Mouse (Mus musculus) testis, adult 2 months (tissue): ENCODE data around the gene Ugt1a2. TPM values are rescaled to one million over a fixed set of nuclear protein-coding genes. Genes with fewer than 3 reads are reported as not detected.

Source experiments
- H3K27ac ChIP-seq: fragments of 200-500 bp; 2 replicates; pipeline ENCODE4 v1.5.1; 2012; ENCODE audit warnings: low read depth, low read length; ENCODE audit not compliant: control insufficient read depth, insufficient read depth
- H3K27me3 ChIP-seq: fragments of 200-500 bp; 2 replicates; pipeline ENCODE4 v1.6.1; 2012; ENCODE audit warnings: mild to moderate bottlenecking, low read length, moderate library complexity; ENCODE audit not compliant: control insufficient read depth, insufficient read depth
- H3K36me3 ChIP-seq: fragments of 200-500 bp; 2 replicates; pipeline ENCODE4 v1.6.1; 2012; ENCODE audit warnings: mild to moderate bottlenecking, low read length; ENCODE audit not compliant: control insufficient read depth, insufficient read depth
- H3K4me1 ChIP-seq: fragments of 200-500 bp; 2 replicates; pipeline ENCODE4 v1.6.1; 2012; ENCODE audit warnings: low read length; ENCODE audit not compliant: control insufficient read depth, insufficient read depth
- H3K4me3 ChIP-seq: fragments of 200-500 bp; 2 replicates; pipeline ENCODE4 v1.5.1; 2012; ENCODE audit warnings: low read depth, mild to moderate bottlenecking, low read length, moderate library complexity, mixed read lengths; ENCODE audit not compliant: control insufficient read depth
- CTCF ChIP-seq: fragments of 200-500 bp; IDR thresholded peaks from 2 replicates; pipeline ENCODE4 v1.5.1; 2012; ENCODE audit warnings: low read depth, mild to moderate bottlenecking, inconsistent platforms, low read length, moderate library complexity; ENCODE audit not compliant: control insufficient read depth, insufficient read depth, insufficient replicate concordance
- POLR2A ChIP-seq: fragments of 200-500 bp; IDR thresholded peaks from 2 replicates; pipeline ENCODE4 v1.6.1; 2012; ENCODE audit warnings: low read depth, mild to moderate bottlenecking, inconsistent platforms, low read length, moderate library complexity; ENCODE audit not compliant: control insufficient read depth
- polyA plus RNA-seq: library from polyadenylated mRNA; depleted of rRNA; stranded (reverse); fragments of >200 nt; gene quantifications from 2 replicates; pipeline ENCODE4 v1.2.3, GENCODE M21; 2012

Ugt1a2 gene
- polyA plus RNA-seq, 1 experiment, result 0.06 TPM

DNA sequence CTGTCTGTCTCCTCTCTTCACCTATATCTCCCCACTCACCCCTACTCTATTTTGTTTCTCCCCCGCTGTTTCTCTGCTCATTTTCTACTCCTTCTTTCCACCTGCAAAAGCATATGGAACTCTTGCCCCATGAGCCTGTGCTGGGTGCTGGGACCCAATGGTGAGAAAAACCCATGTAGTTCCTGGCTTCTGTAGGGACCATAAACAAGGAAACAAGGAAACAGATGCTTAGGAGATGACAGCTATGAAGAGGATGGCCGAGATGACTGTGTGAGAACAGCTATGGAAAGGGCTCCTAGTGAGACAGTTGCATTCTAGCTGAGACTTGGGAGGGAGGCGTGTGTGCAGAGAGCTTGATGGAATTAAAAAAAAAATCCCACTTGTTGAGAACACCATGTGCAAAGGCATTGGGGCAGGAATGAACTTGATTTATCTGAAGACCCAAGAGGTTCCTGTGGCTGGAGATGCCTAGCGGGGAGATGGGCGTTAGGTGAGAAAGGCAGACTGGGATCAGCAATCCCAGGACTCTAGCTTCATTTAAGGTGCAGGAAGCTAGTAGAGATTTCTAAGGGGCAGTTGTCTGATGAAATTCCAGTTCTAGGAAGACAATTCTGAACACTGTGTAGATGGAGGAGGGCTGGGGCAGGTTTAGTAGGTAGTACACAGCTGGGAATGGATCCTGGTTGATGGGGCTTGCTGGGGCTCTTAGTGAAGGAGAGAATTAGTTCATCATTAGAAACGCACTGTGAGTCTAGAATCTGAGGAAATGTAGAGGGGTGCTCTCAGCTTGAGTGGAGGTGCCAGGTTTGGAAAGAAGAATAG, 30.8 kb downstream of the Ugt1a2 start:
- H3K27me3 ChIP-seq, result no peaks in the 10 kb centered on the region
- TF ChIP-seq POLR2A (no peak), CTCF (no peak)
- H3K4me3 ChIP-seq, result no peak overlapping the region
- H3K27ac ChIP-seq, result no peak overlapping the region
- H3K36me3 ChIP-seq, result no peaks in the 10 kb centered on the region; the same call in 1 of the 2 replicates
- peaks cover 2% of the 10 kb centered on the region; the same call in 1 of the 2 replicates for H3K4me1 ChIP-seq

DNA sequence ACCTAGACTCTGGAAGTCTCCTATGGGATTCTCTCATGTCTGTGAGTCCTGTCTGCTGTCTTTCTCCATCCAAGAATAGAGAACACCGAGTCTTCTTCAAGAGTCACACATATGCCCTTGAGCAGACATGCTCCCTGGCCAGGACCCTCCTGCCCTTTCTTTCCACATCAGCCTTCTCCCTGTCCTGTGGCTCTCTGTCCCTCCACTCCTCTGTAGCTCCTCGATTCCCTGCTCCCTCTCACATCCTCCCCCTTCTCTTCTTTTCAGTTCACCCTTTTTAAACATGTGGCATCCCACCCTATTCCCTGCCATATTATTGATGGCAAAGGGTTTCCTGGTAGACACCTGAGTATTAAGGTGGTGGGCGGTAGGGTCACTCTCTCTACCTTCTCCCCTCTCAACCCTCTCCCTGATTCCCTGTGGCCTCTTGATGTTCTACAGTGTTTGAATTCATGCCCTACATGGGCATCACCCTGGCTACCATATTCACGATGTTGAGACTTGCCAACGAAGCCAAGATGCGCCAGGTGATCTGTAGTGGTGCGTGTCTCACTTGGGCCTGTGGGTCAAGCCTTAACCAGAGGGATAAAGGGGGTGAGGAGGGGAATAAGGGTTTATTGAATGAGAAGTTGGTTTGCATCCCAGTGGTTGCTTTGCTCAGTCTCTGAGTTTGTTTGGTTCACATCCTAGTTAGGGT, 31.6 kb downstream of the Ugt1a2 start:
- no peaks in the 10 kb centered on the region for H3K27me3 ChIP-seq
- no peak for TF ChIP-seq POLR2A
- TF ChIP-seq CTCF, result no peak

DNA sequence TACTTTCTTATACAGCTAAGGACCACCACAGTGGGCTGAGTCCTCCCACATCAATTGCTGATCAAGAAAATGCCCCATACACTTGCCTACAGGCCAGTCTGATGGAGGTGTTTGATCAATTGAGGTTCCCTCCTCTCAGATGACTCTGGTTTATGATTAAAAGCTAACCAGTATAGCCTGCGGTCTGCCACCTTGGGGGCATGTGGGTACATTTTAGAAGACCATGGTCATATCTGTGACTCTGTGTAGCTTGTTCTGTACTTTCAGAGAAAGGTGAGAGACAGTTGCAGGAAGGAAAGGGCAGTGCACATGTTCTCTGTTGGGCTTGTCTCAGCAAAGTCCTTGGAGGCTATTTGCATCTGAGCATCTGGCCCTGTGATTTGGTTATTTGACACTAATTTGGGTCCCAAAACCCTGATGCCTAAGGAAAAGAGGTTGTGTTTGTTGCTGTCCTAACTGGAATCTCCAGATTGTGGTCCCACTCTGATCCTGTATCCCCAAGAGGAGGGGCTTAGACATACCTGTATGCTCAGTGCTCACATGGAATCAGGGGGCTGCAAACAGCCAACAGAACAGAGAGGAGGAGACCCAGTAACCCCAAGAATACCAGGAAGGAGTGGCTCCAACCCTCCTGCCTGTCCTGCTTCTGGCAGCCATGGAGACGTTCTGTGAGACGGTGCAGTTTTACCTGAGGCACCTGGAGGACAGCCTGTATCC, 32.4 kb downstream of the Ugt1a2 start:
- Histone ChIP-seq H3K4me1 (no peaks in the 10 kb centered on the region), H3K36me3 (no peaks in the 10 kb centered on the region; the same call in 1 of the 2 replicates), H3K27ac (no peak overlapping the region), H3K4me3 (no peak overlapping the region), H3K27me3 (no peaks in the 10 kb centered on the region)
- no peak for TF ChIP-seq CTCF
- TF ChIP-seq POLR2A, result no peak

More for the DNA sequence above, 31.6 kb downstream of the Ugt1a2 start:
- Histone ChIP-seq H3K27ac (no peak overlapping the region), H3K4me3 (no peak overlapping the region), H3K36me3 (no peaks in the 10 kb centered on the region; the same call in 1 of the 2 replicates), H3K4me1 (no peaks in the 10 kb centered on the region; the same call in 1 of the 2 replicates)

DNA sequence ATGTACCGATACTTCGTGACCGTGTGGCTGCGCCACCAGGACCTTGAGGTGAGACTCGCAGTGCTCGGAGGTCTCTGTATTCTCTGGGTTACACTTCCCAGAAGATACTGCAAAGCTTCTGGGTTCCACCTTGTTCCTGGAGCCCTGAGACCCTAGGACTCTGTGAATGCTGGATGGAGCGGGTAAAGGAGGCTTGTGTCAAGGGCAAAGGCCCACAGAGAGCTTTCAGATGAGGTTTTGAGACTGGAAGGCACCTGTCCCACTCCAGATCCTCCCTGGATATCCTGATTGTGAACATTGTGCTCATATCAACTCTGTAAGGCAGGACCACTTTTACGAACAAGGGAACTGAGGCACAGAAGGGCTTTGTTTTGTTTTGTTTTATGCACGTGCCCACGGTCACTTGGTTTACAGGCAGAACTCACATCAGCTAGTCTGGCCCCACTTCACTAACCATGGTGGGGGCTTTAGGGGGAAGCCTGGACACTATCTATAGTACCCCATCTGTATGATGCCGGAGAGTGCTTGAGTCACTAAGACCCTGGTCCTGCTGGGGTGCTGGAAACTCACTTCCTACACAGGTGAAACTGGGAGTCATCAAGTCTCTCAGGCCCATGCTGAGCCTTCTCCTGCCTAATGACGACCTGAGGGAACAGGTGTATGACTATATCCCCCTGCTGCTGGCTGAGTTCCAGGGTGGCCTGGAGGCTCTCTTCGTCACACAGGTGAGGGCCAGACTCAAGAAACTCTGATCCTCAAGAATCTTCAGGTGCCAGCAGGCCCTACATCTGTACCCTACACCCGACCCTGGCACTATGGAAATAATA, 33.2 kb downstream of the Ugt1a2 start:
- no peak overlapping the region for H3K27ac ChIP-seq
- no peaks in the 10 kb centered on the region for H3K27me3 ChIP-seq
- TF ChIP-seq POLR2A (no peak), CTCF (no peak)
- H3K36me3 ChIP-seq, result no peaks in the 10 kb centered on the region; the same call in 1 of the 2 replicates
- H3K4me1 ChIP-seq, result no peaks in the 10 kb centered on the region
- no peak overlapping the region for H3K4me3 ChIP-seq

DNA sequence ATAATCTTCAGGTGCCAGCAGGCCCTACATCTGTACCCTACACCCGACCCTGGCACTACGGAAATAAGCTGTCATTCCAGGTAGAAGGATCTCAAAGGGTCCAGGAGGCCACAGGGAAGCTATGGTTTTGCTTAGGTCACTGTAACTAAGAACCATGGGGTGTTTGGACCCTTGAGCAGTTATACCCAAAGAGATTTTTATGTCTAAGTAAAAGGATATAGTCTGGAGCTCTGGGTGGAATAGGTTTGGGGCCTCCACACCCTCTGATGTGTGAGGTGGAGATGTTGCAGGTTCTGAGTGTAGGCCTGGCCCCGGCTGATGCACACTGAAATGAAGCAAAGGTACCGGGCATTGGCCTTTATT, 33.8 kb downstream of the Ugt1a2 start:
- no peak overlapping the region for H3K4me3 ChIP-seq
- H3K27ac ChIP-seq, result no peak overlapping the region
- no peaks in the 10 kb centered on the region for H3K27me3 ChIP-seq
- no peaks in the 10 kb centered on the region for H3K4me1 ChIP-seq
- H3K36me3 ChIP-seq, result no peaks in the 10 kb centered on the region
- TF ChIP-seq CTCF (no peak), POLR2A (no peak)

DNA sequence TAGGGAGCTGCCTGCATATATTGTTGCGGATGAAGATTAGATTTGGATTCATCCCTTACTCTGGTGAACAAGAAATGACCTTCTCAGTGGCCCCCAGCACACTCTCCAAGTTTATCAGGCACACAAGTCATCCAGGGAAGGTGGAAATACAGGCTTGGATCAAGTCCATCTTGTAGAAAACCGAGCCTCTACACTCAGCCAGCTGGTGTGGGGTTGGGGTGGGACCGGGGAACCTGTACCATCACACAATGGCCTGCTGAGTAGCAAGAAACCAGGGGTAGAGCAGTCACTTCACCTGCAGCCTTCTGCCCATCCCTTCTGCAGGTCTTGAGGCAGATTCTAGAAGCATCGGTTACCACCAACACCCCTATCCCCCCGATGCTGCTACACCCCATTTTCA, 34.2 kb downstream of the Ugt1a2 start:
- TF ChIP-seq POLR2A (no peak), CTCF (no peak)
- H3K27me3 ChIP-seq, result no peaks in the 10 kb centered on the region

More for the DNA sequence above, 34.2 kb downstream of the Ugt1a2 start:
- H3K36me3 ChIP-seq, result no peaks in the 10 kb centered on the region
- H3K4me3 ChIP-seq, result no peak overlapping the region
- no peaks in the 10 kb centered on the region for H3K4me1 ChIP-seq
- H3K27ac ChIP-seq, result no peak overlapping the region
